Mouse (Mus musculus): ENCODE measurements around the gene Fam133b. TPM values are rescaled to one million over a fixed set of nuclear protein-coding genes. Genes with fewer than 3 reads are reported as not detected.
"Not testable (repeated sequence)": the region's sequence is repeated elsewhere in the genome, so short reads cannot be mapped to it uniquely, and the experiment has no call there.

Fam133b gene
- total RNA-seq, 1 experiment from 2014 or later = 149 TPM

DNA sequence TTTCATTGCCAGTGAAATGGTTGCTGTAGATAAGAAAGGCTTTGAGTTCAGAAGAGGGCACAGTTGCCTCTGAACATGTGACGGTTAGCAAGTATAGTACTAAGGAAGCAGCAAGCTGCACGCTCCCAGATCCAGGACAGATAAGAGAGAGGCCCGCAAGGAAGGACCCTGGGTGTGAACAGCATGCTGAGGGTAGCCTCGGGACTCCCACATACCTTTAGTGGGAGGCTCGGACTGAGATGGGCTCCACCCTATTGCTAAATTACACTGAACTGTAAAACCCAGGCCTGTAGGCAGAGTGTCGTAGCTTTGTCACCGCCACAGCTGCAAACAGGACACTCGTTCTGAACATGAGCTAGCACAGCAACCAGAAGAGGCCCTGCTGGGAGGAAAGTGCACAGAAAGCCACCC is 28.7 kb upstream of the Fam133b start:
- ATAC-seq (replicated peaks in 1 of 2; ENCODE audit: insufficient read depth in 1 of 2, low FRiP score in 2 of 2, low TSS enrichment in 1 of 2, low read depth in 1 of 2, poor library complexity in 2 of 2, severe bottlenecking in 2 of 2) = no peak

DNA sequence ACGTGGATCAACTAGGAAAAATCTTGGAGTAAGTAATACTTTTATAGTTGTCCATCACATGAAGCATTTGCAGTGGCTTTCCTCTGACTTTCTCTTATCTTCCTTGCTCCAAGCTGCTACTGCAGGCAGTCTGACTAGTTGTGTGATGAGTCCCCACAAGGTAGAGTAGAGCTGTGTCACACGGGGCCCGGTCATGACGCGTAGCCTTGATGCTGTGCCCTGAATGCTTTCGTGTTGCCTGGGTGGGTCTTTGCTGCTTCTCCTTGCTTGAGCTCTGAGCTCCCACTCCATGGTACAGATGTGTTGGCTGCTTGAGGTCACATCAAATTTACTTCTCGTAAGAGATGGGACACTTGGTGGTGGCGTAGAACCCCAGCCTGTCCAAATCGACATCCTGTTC is 28.2 kb upstream of the Fam133b start:
- ATAC-seq (replicated peaks in 1 of 2; ENCODE audit: insufficient read depth in 1 of 2, low FRiP score in 2 of 2, low TSS enrichment in 1 of 2, low read depth in 1 of 2, poor library complexity in 2 of 2, severe bottlenecking in 2 of 2) = no peak

DNA sequence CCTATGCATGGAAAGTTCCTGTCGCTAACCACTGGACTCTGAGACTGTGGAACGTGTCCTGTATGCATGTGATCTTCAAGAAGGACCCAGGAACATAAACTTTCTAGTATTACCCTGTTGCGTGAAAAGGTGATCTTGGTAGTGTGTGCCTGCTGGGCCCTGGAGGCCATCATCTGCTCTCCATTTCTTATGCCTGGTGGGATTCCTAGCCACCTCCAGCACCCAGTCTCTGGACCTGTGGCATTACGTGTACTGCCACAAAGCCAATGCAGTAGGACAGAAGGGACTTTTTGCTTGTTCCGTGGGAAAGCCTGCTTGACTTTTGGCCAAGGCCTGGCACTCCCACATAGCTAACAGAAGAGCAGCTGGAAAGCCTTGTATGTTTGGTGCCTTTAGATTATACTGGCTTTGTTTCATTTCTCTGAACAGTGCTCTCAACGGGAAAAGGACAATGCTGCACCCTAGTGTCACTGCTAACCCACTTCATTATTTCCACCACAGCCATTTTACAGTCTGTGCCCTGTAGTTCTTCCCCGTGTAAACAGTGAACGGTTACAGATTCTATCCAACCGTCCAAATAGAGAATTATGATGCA is 27.1 kb upstream of the Fam133b start:
- peak; percentile 41 to 47 for ATAC-seq (replicated peaks in 1 of 2; ENCODE audit: insufficient read depth in 1 of 2, low FRiP score in 2 of 2, low TSS enrichment in 1 of 2, low read depth in 1 of 2, poor library complexity in 2 of 2, severe bottlenecking in 2 of 2)

DNA sequence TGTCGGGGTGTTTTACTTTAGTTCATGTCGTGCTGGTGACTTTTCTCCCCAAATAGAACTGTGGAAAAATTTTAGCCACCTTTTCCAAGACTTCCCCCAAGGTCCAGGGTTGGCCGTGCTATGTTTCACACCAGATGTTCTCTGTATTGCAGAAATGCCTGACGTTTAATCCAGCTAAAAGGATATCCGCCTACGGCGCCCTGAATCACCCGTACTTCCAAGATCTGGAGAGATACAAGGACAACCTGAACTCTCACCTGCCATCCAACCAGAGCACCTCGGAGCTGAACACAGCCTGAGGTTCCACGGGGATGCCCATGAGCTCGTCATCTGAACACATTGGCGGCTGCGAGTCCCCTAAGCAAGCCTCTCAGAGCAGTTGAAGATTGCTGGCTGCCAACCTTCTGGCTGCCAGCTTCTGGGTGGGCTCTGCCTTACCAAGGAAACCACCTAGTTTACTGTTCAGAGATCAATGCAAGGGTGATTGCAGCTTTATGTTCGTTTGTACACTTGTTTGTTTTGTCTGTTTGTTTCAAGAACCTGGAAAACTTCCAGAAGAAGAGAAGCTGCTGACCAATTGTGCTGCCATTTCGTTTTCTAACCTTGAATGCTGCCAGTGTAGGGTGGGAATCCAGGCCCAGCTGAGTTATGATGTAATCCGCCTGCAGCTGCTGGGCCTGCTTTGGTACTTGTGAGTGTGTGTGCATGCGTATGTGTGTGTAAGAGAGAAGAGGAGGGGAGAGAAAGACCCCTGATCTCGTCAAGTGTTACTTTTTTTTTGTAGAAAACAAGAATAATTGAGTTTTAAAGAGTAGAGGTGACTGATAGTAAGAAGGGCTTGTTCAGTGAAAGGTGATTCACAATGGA is 22.9 kb upstream of the Fam133b start:
- ATAC-seq (replicated peaks in 1 of 2; ENCODE audit: insufficient read depth in 1 of 2, low FRiP score in 2 of 2, low TSS enrichment in 1 of 2, low read depth in 1 of 2, poor library complexity in 2 of 2, severe bottlenecking in 2 of 2) = no peak

DNA sequence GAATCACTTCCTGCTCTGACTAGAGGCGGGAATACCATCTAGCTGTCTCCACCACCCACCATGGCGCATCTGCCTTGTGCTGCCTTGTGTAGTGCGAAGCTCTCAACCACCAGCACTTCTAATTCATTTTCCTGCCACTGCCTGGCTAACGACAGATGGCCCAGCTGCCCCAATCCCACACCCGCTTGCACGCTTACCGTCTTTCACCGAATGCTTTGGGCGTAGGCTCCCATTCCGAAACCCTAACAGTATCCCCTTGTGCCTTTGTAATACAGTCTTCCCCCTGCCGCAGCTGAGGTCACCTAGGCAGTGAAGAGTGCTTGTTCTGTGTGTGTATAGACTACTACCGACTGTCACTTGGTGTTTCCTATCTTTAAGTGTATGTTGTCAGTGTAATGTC is 21.9 kb upstream of the Fam133b start:
- ATAC-seq (replicated peaks in 1 of 2; ENCODE audit: insufficient read depth in 1 of 2, low FRiP score in 2 of 2, low TSS enrichment in 1 of 2, low read depth in 1 of 2, poor library complexity in 2 of 2, severe bottlenecking in 2 of 2) = no peak

DNA sequence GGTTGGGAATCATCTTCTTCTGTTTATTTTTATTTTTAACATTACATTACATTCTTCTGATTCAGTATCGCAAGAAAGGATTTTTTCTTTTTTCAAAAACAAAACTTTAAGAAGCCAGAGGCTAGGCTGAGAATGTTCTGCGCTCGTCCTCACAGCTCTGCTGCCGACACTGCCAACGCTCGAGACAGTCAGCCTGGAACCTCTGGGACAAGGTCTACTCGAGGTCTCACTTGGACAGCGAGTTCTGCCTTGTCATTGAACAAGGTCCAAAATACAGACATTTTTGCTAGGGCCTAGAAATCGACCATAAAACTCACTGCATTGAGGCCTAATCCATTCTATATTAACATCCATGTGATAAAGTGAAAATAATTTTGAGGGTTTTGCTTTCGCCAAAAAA is 20.8 kb upstream of the Fam133b start:
- ATAC-seq (replicated peaks in 1 of 2; ENCODE audit: insufficient read depth in 1 of 2, low FRiP score in 2 of 2, low TSS enrichment in 1 of 2, low read depth in 1 of 2, poor library complexity in 2 of 2, severe bottlenecking in 2 of 2) = no peak

DNA sequence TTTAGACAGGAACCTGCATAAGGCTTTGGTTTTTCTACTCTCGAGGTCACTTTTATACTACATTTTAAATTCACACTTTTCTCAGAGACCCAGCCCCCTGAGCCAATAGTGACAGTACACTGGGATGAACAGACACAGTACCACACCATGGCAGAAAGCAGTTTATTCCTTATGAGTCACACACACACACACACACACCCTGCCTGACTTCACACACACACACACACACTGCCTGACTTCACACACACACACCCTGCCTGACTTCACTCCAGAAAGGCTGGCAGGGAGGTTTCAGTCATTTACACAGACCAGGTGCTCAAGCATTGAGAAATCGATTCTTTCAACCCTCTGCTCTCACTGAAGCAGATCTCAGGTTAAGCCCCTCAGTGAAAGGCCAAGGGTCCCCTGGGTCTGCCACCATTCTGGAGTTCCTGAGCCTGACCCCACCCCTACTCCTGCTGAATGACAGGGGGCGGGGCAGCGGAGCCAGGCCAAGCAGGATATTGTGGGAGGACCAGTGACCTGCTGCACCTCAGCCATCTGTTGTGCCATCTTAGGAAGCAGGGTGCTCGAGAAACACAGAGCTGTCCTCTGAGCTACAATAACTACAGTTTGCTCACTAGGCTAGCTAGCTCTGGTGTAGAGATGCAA is 16.5 kb upstream of the Fam133b start:
- ATAC-seq (replicated peaks in 1 of 2; ENCODE audit: insufficient read depth in 1 of 2, low FRiP score in 2 of 2, low TSS enrichment in 1 of 2, low read depth in 1 of 2, poor library complexity in 2 of 2, severe bottlenecking in 2 of 2) = peak in 1 of 2 experiments; percentile 21; a peak in 1 of 4 replicates

DNA sequence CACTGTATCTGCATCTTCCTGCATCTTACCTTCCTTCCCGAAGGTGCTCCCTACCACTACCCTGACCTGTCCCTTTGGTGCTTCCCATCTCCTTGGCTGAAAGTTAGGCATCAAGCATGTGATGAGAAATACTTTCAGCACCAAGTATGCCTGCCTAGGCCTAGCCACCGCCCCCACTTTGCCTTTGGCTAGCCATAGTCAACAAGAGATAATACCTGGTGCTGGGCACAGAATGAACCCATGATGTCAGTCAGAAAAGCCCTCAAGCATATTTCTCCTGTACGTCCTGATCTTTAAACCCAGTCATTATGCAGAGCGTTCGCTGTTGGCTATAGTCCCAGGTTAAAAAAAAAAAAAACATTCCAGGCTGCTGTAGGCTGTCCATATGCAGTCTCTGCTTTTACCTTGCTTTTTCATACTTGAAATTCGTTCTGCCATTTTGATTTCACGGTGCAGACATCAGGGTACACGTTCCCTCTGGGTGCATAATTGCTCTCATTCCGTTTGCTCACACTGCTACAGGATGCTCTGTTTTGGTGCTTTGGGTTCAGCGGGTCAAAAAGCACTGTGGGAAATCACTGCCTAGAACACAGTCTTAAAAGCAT is 13.9 kb upstream of the Fam133b start:
- ATAC-seq (replicated peaks in 1 of 2; ENCODE audit: insufficient read depth in 1 of 2, low FRiP score in 2 of 2, low TSS enrichment in 1 of 2, low read depth in 1 of 2, poor library complexity in 2 of 2, severe bottlenecking in 2 of 2) = no peak

DNA sequence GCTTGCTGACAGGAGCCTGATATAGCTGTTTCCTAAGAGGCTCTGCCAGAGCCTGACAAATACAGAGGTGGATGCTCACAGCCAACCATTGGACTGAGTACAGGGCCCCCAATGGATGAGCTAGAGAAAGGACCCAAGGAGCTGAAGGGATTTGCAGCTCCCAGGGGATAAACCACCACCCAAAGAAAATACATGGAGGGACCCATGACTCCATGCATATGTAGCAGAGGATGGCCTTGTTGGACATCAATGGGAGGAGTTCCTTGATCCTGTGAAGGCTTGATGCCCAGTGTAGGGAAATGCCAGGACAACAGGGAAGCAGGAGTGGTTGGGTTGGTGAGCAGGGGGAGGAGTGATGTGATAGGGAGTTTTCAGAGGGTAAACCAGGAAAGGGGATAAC is 11.6 kb upstream of the Fam133b start:
- not testable (repeated sequence) for ATAC-seq (replicated peaks in 1 of 2; ENCODE audit: insufficient read depth in 1 of 2, low FRiP score in 2 of 2, low TSS enrichment in 1 of 2, low read depth in 1 of 2, poor library complexity in 2 of 2, severe bottlenecking in 2 of 2)

DNA sequence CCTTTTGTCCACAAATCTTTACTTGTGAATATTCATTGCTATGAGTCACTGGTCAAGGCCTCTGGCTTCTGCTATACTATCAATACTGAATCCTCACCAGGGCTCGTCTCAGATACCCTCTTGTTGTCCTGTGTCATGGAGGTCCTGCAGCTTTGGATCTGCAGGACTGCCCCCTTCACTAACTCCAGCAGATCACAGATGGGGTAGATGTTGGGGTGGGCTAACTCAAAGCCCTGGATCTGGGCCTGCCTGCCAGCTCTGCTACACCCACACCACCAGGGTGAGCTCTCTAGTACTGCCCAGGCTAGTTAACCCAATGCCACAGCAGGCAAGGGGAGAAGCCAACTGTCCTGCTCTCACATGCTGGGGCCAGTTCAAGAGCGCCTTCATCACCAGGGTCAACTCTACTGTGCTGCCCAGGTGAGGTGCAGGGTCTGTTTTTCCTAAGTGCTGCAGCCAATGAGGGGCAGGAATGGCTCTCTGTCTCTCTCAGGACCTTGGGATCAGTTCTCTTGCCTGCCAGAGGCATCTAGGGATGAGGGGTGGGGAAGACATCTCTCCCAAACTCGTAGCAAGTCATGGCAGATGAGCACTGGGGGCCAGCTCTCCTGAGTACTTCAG is 6.9 kb upstream of the Fam133b start:
- no peak for ATAC-seq (replicated peaks in 1 of 2; ENCODE audit: insufficient read depth in 1 of 2, low FRiP score in 2 of 2, low TSS enrichment in 1 of 2, low read depth in 1 of 2, poor library complexity in 2 of 2, severe bottlenecking in 2 of 2)

DNA sequence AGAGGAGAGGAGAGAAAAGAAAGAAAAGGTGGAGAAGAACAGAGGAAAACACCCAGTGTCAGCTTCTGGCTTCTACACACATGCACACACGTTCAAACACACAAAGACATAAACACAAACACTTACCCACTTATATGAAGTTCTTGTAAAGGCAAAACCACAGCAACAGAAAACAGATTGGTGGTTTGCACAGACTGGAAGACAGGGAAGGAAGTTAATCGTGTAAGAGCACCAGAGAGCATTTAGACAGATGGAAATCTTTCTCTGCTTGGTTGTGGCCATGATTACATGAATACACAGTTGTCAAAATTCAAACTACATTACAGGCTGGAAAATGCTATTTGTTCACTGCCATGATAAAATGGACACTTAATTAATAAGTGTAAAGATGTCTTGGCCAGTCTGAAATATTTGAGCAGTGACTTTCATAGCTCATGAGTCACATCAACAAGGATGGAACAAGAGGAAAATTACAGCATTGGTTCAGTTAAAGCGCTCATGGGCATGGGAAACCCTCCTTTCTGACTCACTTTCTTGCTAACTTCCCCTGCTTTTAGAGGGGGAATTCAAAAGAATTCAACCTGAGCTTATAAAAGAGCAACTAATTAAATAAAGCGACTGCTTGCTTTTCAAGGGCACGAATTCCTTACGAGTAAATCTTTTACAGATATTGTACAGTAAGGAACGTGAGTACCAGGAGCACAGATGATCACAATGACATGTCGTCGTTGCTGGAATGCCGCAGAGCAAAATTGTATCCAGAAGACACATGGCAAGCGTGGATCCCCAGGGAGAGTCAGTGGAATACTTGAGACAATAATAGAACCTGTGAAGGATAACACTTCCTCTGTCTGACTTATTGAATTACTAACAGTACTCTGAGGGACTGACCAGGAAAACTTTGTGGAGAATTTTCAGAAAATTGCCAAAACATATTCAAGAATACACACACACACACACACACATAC is 4.8 kb upstream of the Fam133b start:
- ATAC-seq (replicated peaks in 1 of 2; ENCODE audit: insufficient read depth in 1 of 2, low FRiP score in 2 of 2, low TSS enrichment in 1 of 2, low read depth in 1 of 2, poor library complexity in 2 of 2, severe bottlenecking in 2 of 2) = peak; percentile 23 to 52; a peak in 3 of 4 replicates

DNA sequence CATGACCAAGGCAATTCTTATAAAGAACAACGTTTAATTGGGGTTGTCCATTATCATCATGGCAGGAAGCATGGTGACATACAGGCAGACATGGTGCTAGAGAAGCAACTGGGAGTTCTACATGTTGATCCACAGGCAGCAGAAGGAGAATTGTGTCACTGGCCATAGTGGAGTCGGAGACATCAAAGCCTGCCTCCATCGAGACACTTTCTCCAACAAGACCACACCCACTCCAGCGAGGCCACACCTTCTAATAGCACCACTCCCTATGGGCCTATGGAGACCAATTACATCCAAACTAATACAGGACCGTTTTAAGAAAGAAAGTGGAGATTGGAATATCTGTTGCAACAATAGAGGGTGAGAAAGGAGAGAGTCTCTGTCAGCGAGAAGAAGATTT is 1.8 kb upstream of the Fam133b start:
- ATAC-seq (replicated peaks in 1 of 2; ENCODE audit: insufficient read depth in 1 of 2, low FRiP score in 2 of 2, low TSS enrichment in 1 of 2, low read depth in 1 of 2, poor library complexity in 2 of 2, severe bottlenecking in 2 of 2) = no peak

DNA sequence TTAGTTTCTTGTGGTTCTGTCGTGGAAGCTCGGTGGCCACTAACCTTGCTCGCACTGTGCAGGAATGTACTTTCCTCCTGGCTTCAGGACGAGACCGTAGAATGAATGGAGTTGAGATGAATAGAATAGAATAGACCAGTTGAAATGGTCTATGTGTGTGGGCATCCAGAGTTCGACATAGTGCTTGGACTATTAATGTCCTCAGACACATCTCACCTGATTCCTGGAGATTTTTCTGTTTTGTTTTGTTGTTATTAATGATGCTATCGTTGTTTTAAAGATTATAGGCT is 792 bp downstream of the Fam133b start:
- no peak for ATAC-seq (replicated peaks in 1 of 2; ENCODE audit: insufficient read depth in 1 of 2, low FRiP score in 2 of 2, low TSS enrichment in 1 of 2, low read depth in 1 of 2, poor library complexity in 2 of 2, severe bottlenecking in 2 of 2)

DNA sequence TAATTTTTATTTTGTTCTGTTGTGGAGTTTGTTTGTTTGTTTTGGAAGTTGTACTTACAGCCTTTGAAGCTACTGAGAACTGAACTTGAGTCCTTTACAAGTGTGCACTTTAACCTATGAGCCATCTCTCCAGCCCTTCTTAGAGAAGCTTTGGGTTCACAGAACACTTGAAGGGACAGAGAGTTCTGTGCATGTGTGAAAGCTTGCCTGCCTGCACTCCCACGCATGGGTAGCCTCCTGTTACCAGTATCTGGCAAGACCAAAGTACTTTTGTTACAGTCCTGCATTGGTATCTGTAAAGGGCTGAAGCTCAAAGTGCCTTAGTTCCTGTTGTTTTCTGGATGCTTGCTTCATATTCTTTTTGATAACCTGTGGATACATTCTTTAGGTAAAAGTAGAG is 2.6 kb downstream of the Fam133b start:
- no peak for ATAC-seq (replicated peaks in 1 of 2; ENCODE audit: insufficient read depth in 1 of 2, low FRiP score in 2 of 2, low TSS enrichment in 1 of 2, low read depth in 1 of 2, poor library complexity in 2 of 2, severe bottlenecking in 2 of 2)

DNA sequence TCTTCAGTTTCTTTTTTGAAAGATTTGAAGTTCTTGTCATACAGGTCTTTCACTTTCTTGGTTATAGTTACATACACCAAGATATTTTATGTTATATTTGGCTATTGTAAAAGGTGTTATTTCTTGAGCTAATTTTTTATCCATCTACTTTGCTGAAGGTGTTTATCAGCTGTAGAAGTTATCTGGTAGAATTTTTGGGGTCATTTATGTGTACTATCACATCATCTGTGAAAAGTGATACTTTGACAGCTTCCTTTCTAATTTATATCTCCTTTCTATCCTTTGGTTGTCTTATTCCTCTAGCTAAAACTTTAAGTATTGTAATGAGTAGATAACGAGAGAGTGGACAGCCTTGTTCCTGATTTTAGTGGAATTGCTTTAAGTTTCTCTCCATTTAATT is 7.8 kb downstream of the Fam133b start:
- ATAC-seq (replicated peaks in 1 of 2; ENCODE audit: insufficient read depth in 1 of 2, low FRiP score in 2 of 2, low TSS enrichment in 1 of 2, low read depth in 1 of 2, poor library complexity in 2 of 2, severe bottlenecking in 2 of 2) = no peak

DNA sequence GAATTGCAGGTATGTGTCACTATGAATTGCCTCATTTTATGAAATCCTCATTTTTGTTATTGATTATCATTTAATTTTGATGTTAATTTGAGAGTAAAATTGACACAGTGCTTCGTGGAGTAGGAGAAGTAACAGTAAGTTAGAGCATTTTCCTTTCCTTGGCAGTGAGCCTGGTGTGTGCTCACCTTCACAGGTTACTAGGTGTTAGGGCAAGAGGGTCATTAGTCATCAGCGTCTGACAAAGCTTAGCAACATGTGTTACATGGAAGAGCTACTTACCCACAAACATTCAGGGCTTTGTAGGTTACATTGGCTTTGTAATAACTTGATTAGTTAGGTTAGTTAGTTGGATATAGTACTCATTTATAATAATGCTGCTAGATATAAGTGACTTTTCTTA is 10.6 kb downstream of the Fam133b start:
- ATAC-seq (replicated peaks in 1 of 2; ENCODE audit: insufficient read depth in 1 of 2, low FRiP score in 2 of 2, low TSS enrichment in 1 of 2, low read depth in 1 of 2, poor library complexity in 2 of 2, severe bottlenecking in 2 of 2) = no peak

DNA sequence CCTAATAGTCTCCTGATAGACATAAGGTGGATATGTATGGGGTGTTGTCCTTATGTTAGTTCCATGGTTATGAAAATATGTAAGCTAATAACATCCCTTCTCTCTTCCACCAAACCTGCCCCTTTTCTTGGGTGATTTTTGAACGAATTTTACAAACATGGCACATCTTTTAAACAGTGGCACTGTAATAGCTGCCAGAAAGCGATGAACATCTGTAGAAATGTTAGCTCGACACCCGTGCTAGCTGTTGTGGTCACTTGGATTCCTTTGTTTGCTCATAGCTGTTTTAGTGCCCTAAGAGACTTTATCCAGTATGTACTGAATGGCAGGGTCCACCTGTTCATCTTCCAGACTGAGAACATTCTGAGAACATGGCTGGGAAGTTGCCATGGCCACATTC is 27.6 kb downstream of the Fam133b start, which contains the start of gene 1700109H08Rik:
1700109H08Rik (plus strand) TSS at position 301 of the 400 bp plus-strand sequence.
- ATAC-seq (replicated peaks in 1 of 2; ENCODE audit: insufficient read depth in 1 of 2, low FRiP score in 2 of 2, low TSS enrichment in 1 of 2, low read depth in 1 of 2, poor library complexity in 2 of 2, severe bottlenecking in 2 of 2) = no peak

Data from hematopoietic stem cell, adult 5-6 weeks (primary cell).